Mouse (Mus musculus) left cerebral cortex, postnatal 36 days (tissue): ENCODE data around the gene Retreg1. TPM values are rescaled to one million over a fixed set of nuclear protein-coding genes. Genes with fewer than 3 reads are reported as not detected.

ENCODE experiments used
- DNase-seq, 2 experiments: peaks; one replicate each; pipeline ENCODE4 v3.0.0; 2021 to 2022; ENCODE audit warnings: low spot score in 2 of 2, mixed read lengths in 1 of 2
- intact Hi-C: fragments of 180-260 bp; cut with DNase I; formaldehyde crosslinking; loops from one replicate; pipeline ENCODE4 v1.15.1; 2025
- total RNA-seq, 2 experiments: library from RNA; stranded (reverse); gene quantifications; 2 replicates each; pipeline ENCODE4 v1.2.3; 2021

The Retreg1 gene
- total RNA-seq, 2 experiments from 2014 or later: 32.2 to 34.2 TPM

- DNase-seq: no peak
- intact Hi-C loops: no loop called here
These were observed 67.9 kb downstream of the Retreg1 start for GRCm38 (mm10) chr15:25910924-25911323.

GRCm38 (mm10) chr15:25912911-25913310 is 69.9 kb downstream of the Retreg1 start:
- DNase-seq: no peak
- intact Hi-C loops: no loop called here

GRCm38 (mm10) chr15:25913659-25914058 is 70.7 kb downstream of the Retreg1 start:
- intact Hi-C loops: no loop called here

GRCm38 (mm10) chr15:25914160-25914559 is 71.2 kb downstream of the Retreg1 start:
- intact Hi-C loops: no loop called here

More at GRCm38 (mm10) chr15:25913659-25914058, 70.7 kb downstream of the Retreg1 start:
- DNase-seq: no peak

GRCm38 (mm10) chr15:25915013-25915412 is 72.0 kb downstream of the Retreg1 start:
- no peak for DNase-seq
- intact Hi-C loops: no loop called here

More at GRCm38 (mm10) chr15:25914160-25914559, 71.2 kb downstream of the Retreg1 start:
- DNase-seq: no peak

- intact Hi-C loops: no loop called here
These were observed 72.7 kb downstream of the Retreg1 start for GRCm38 (mm10) chr15:25915574-25916205.

GRCm38 (mm10) chr15:25916252-25916651 is 73.3 kb downstream of the Retreg1 start:
- intact Hi-C loops: no loop called here
- DNase-seq: no peak

More at GRCm38 (mm10) chr15:25915574-25916205, 72.7 kb downstream of the Retreg1 start:
- DNase-seq: no peak

GRCm38 (mm10) chr15:25918641-25919040 is 75.7 kb downstream of the Retreg1 start:
- intact Hi-C loops: no loop called here
- no peak for DNase-seq

- intact Hi-C loops: no loop called here
- no peak for DNase-seq
These were observed 77.0 kb downstream of the Retreg1 start for GRCm38 (mm10) chr15:25919995-25920394.

- DNase-seq: no peak
- intact Hi-C loops: no loop called here
These were observed 77.9 kb downstream of the Retreg1 start for GRCm38 (mm10) chr15:25920886-25921285.

GRCm38 (mm10) chr15:25922007-25922406 is 79.0 kb downstream of the Retreg1 start:
- intact Hi-C loops: no loop called here
- DNase-seq: no peak

GRCm38 (mm10) chr15:25923916-25924315 is 80.9 kb downstream of the Retreg1 start:
- DNase-seq: no peak
- intact Hi-C loops: no loop called here

- peak; percentile 42 to 51 for DNase-seq
- intact Hi-C loops: no loop called here
These were observed 83.2 kb downstream of the Retreg1 start for GRCm38 (mm10) chr15:25926171-25926570.

GRCm38 (mm10) chr15:25927106-25927505 is 84.1 kb downstream of the Retreg1 start:
- DNase-seq: no peak
- intact Hi-C loops: no loop called here

- intact Hi-C loops: no loop called here
These were observed 85.0 kb downstream of the Retreg1 start for GRCm38 (mm10) chr15:25928001-25928400.

GRCm38 (mm10) chr15:25928831-25929230 is 85.9 kb downstream of the Retreg1 start:
- no peak for DNase-seq
- intact Hi-C loops: no loop called here

More at GRCm38 (mm10) chr15:25928001-25928400, 85.0 kb downstream of the Retreg1 start:
- DNase-seq: no peak

- no peak for DNase-seq
- intact Hi-C loops: no loop called here
These were observed 86.5 kb downstream of the Retreg1 start for GRCm38 (mm10) chr15:25929518-25929917.

GRCm38 (mm10) chr15:25929936-25930335 is 87.0 kb downstream of the Retreg1 start:
- peak; percentile 32 to 38 for DNase-seq
- intact Hi-C loops: no loop called here

GRCm38 (mm10) chr15:25930657-25931056 is 87.7 kb downstream of the Retreg1 start:
- intact Hi-C loops: no loop called here
- DNase-seq: no peak

GRCm38 (mm10) chr15:25932497-25932896 is 89.5 kb downstream of the Retreg1 start:
- intact Hi-C loops: no loop called here
- no peak for DNase-seq

GRCm38 (mm10) chr15:25932937-25933684 is 90.1 kb downstream of the Retreg1 start:
- DNase-seq: no peak
- intact Hi-C loops: no loop called here
